Mouse (Mus musculus) frontal cortex, adult 2 months (tissue): ENCODE measurements around the gene Dchs2. TPM values are rescaled to one million over a fixed set of nuclear protein-coding genes. Genes with fewer than 3 reads are reported as not detected.
A peak's percentile ranks its signal among the peaks of the same experiment; 100 is the strongest.

Experiments used
- DNase-seq, 2 experiments: peaks; one replicate each; pipeline ENCODE4 v3.0.0; 2022; ENCODE audit warnings: low spot score in 1 of 2; ENCODE audit errors: extremely low spot score in 1 of 2
- polyA plus RNA-seq: library from polyadenylated mRNA; depleted of rRNA; stranded (reverse); fragments of >200 nt; gene quantifications from 2 replicates; pipeline ENCODE4 v1.2.3, GENCODE M21; 2012

Gene Dchs2
- polyA plus RNA-seq, 1 experiment = 0.64 TPM

DNA sequence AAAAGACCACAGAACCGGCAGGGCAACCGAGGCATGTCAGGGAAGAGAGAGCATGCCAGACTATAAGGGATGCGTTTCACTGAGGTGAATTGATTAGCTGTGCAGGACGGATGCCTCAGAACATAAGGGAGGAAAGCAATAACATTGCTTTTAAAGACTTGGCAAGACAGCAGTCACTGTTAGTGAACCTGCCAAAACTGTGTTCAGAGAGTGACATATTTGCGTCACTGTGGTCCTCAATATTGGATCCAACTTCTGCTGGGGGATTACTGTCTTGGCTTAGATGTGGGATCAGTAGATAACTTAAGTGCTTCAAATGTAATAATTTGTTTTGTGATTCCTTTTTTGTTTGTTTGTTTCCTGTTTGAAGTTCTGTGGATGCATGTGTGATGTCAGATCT, 107.3 kb downstream of the Dchs2 start:
- no peak for DNase-seq

GRCm38 (mm10) chr3:83246536-83246935, 118.8 kb downstream of the Dchs2 start:
- no peak for DNase-seq

DNA sequence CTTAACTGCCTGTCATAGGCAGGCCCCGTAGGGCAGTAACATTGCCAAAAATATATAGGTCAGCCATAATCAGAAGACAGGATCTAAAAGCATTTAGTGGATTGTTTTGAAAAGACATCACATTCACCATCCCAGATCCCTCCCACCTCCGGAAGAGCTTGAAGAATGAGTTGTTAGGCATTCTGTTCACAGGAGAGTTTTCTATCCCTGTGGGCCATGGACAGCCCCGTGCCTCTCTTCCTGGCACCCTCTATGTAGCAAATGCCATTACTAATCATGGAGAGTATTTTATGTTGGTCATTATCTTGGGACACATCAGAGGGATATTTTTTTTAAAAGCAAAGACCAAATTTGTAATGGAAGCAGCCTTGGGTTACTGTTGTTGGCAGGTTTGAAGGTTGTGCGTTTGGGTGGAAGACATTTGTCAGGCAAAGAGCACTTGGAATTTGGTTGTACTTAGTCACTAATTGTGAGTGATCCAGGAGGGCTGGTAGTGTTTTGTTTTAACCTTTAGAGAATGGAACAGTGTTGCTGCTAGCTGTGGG, 122.3 kb downstream of the Dchs2 start:
- no peak for DNase-seq

- DNase-seq = no peak
Measured at GRCm38 (mm10) chr3:83251899-83252298, 124.2 kb downstream of the Dchs2 start.

- DNase-seq = no peak
Measured at GRCm38 (mm10) chr3:83259421-83259820, 131.7 kb downstream of the Dchs2 start.

DNA sequence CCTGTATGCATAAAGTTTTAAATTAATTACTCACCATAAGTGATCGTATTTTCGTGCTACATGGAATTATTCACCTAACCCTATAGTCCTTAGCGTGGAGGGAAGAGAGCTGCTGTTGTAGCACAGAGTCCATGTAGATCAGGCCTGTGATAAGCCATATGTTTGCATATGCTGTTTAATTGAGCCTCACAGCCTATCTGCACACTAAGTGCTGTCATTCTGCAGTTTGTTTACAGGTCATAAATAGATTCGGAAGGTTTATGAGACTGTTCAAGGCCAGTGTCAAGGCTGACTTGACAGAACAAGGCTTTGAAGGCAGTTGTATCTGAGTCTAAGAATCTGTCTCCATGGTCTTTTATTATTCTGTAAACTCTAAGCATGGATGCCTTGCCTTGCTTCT, 138.3 kb downstream of the Dchs2 start:
- no peak for DNase-seq

- DNase-seq = no peak
Measured at GRCm38 (mm10) chr3:83270228-83270627, 142.5 kb downstream of the Dchs2 start.

DNA sequence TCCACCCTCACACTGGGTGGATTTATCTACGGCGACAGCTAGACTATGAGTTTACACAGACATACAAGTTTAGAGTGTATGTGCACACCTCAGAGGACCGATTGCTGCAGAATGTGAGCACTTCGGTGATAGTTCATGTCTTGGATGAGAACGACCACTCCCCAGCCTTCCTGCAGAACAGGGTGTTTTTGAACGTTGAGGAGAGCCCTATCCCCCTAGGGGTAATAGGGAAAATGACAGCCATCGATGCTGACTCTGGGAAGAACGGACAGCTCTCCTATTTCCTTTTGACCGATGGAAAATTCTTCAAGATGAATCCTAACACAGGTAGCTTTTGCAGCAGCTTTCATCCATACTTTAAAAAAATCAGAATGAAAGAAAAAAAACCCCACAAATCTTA, 143.2 kb downstream of the Dchs2 start:
- DNase-seq = no peak

DNA sequence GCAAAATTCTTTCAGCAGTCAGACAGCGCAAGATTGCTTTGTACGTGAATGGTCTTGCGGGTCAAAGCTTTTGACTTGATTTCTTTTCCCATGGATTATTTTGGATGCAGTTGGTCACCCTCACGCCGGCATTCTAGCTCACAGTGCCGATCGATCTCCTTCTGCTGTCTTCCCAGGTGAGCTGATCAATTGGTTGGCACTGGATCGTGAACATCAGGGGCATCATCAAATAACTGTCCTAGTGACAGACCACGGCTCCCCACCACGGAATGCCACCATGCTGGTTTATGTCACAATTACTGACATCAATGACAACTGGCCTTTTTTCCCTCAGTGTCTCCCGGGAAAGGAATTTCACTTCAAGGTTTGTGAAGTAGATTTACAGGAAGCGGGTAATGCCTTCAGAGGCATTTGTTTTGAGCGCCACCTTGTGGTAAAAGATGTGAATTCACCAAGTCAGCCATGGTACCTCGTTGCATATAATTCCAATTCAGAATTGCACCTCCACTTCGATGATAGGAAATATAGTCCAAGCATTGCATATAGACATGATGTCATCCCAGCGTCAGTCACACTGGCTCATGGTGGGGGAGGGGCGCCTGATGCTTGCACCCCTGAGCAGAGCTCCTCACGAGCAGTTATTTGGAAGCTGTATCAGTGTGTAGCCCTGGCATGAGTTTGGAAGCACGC, 146.0 kb downstream of the Dchs2 start:
- DNase-seq = peak; percentile 58 to 93

GRCm38 (mm10) chr3:83275703-83276102, 148.0 kb downstream of the Dchs2 start:
- DNase-seq = no peak

GRCm38 (mm10) chr3:83283882-83284281, 156.1 kb downstream of the Dchs2 start:
- DNase-seq = no peak

DNA sequence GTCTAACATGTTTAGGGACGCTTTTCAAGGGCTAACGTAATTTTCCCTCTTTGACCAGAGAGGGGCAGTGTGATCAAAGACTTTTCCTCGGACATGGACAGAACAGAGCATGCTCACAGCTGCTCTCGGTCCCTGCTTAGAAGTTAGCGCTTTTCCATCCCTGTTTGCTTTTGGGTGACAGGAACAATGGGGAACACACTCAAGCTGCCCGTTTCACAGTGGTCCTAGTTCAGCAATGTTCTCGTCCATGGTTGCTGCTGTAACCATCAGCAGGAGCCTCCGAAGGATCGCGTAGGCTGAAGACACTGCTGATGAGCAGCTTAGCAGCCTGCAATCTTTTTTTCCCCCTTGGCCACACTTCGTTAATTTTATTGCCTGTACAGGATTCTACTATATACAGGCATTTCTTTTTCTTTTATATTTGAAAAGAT, 159.2 kb downstream of the Dchs2 start:
- DNase-seq = peak; percentile 52 to 86

DNA sequence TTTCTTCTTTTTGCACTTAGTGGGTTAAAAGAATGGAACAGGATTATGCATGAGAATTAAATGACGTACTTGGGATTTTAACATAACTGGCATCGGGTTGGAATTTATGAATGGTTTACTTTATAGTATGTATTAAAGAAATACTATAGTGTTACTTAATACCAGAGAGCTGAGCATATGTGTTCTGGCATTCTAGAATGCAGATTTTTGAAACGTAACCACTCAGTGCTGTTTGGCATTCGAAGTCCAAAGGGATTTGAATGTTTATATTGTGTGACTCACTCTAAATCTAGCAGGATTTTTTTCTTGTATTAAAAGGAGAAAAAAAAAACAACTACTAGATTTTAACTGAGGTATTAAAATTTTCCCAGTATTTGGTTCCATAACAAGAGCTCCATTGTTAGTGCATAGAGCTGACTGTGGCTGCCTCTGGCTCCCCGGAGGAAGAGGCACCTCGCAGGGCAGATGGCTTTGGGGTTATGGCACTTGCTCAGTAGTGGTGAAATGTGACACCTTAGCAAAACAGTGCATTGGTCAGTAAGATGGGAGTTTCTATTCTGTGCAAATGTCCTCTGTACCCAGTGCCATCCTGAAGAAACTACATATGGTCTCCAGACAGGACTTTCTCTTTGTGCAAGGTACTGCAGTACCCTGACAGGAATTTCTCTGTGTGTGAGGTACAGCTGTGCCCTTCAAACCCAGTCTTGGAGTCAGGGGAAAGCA, 160.5 kb downstream of the Dchs2 start:
- DNase-seq = no peak

GRCm38 (mm10) chr3:83290482-83290881, 162.7 kb downstream of the Dchs2 start:
- DNase-seq = no peak

- DNase-seq = no peak
Measured at GRCm38 (mm10) chr3:83290953-83291352, 163.2 kb downstream of the Dchs2 start.

DNA sequence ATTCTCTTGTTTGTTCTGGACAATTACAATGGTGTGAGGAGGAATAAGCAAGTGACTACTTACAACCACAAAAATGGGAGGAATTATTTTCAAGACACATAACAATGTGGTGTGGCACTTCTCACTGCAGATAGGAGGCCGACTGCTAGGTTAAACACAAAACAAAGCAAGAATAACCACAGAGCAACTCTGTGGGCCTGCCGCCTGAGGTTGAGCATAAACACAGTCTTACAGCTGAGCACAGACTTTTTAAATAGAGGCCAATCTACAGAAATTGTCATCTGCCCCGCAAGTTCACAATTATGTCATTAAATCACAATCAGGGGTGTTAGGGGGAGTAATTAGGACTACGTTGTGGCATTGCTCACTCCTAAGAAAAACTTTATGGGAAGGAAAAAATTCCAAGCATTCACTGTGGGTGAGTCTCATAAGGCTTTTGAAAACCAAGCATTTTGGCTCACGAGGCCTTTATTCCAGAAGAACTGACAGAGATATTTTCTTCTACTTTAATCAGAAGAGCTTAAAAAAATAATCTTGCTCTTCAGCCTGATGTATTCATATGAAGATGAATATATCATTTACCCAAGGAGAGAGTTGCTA, 172.1 kb downstream of the Dchs2 start:
- DNase-seq = no peak

GRCm38 (mm10) chr3:83303876-83304275, 176.1 kb downstream of the Dchs2 start:
- no peak for DNase-seq

GRCm38 (mm10) chr3:83345928-83346327, 218.2 kb downstream of the Dchs2 start:
- DNase-seq = no peak

DNA sequence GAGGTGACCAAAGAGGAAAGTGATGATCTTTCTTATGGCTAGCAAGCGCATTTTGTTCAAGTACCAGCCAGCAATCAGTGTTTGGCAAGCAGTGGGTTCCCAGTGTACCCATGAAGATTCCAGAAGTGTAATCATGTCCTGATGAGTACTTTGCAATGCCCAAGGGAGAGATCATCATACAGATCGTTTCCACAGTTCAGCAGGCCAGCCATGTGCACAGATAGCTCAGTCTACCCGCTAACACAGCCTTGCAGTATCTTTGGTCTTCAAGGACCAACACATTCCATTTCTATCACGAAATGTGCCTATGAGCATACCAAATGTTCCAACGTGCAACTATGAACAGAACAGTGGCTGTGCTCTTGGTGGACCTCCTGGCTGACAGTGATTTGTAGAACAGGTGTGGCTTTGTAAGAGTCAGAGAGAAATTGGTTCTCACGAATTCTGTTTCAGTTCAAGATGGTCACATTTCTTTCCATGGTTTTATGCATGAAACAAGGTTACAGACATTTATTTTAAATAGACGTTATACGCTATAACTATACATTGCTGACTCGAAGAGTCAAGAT, 240.8 kb downstream of the Dchs2 start:
- DNase-seq = no peak

DNA sequence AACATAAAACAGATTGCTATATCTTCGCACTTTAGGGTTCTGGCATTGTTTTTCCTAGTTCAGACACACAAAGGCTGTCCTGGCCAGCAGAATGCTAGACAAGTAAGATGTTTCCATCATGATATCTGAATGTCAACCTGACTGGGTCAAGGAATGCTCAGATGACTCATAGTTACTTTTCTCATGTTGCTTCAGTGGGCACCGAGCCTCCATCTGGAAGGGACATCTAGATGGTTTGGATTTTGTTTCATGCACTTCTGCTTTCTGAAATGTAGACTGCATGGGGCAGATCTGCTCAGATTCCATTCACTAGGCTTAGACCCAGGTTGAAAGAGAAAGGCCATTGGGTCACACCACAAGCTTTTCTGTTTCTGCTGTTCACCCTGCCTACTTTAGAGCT, 242.1 kb downstream of the Dchs2 start:
- DNase-seq = no peak

- DNase-seq = no peak
Measured at GRCm38 (mm10) chr3:83374333-83374732, 246.6 kb downstream of the Dchs2 start.
